In genomic region chr7:75845936-75846335, GRCm38 (mm10) we compare ENCODE assay signal across 21 mouse cellular contexts.
"Had no signal": no experiment of that assay in that cellular context is flagged by ENCODE, and none has a peak within 500 bp of the region (broad histone marks: within the 10 kb centered on the region; RNA-seq: fewer than 3 reads in every experiment).

No protein-coding gene starts in this region.

- DNase-seq: lung, adult 18-20 months; lung, embryonic 14.5 days; lung, postnatal 10 days; lung, postnatal 4 days; midbrain, embryonic 14.5 days; retina, postnatal 1 day; right cerebral cortex, adult 18-20 months; right cerebral cortex, postnatal 25 days; right cerebral cortex, postnatal 4 days; spleen, adult 18-20 months; thymus, adult 2 months; thymus, postnatal 25 days; thymus, postnatal 4 days had no signal

- H3K4me3 ChIP-seq: midbrain, embryonic 10.5 days; midbrain, embryonic 12.5 days; myocyte; neural tube, embryonic 13.5 days; neural tube, embryonic 15.5 days; stomach, embryonic 15.5 days had no signal

- H3K27ac ChIP-seq: midbrain, embryonic 10.5 days; midbrain, embryonic 12.5 days; neural tube, embryonic 13.5 days; neural tube, embryonic 15.5 days; stomach, embryonic 15.5 days; stomach, postnatal 0 days had no signal

- ATAC-seq: midbrain, embryonic 16.5 days had no signal

- H3K36me3 ChIP-seq: midbrain, embryonic 12.5 days; neural tube, embryonic 13.5 days; neural tube, embryonic 15.5 days; stomach, embryonic 15.5 days had no signal

- H3K4me2 ChIP-seq: lung, embryonic 14.5 days; midbrain, embryonic 12.5 days; neural tube, embryonic 13.5 days; neural tube, embryonic 15.5 days; stomach, embryonic 15.5 days had no signal

- H3K9me3 ChIP-seq: midbrain, embryonic 10.5 days; midbrain, embryonic 12.5 days; neural tube, embryonic 13.5 days; neural tube, embryonic 15.5 days; stomach, embryonic 15.5 days had no signal

- H3K9ac ChIP-seq: lung, embryonic 14.5 days; midbrain, embryonic 12.5 days; neural tube, embryonic 13.5 days; neural tube, embryonic 15.5 days; stomach, embryonic 15.5 days had no signal

- H3K27me3 ChIP-seq: midbrain, embryonic 12.5 days; neural tube, embryonic 13.5 days; neural tube, embryonic 15.5 days; stomach, embryonic 15.5 days had no signal
